Mouse (Mus musculus) E14TG2a.4 (cell line): Measurements from ENCODE around the gene Eci3.
A peak's percentile ranks its signal among the peaks of the same experiment; 100 is the strongest.
"Not testable (repeated sequence)": the region's sequence is repeated elsewhere in the genome, so short reads cannot be mapped to it uniquely, and the experiment has no call there.

Experiments
- H3K27me3 ChIP-seq: 2 replicates; pipeline ENCODE4 v1.6.1; 2014; ENCODE audit warnings: low read length, control low read depth; ENCODE audit not compliant: insufficient read depth
- H3K36me3 ChIP-seq: 2 replicates; pipeline ENCODE4 v1.6.1; 2014; ENCODE audit warnings: low read length, control low read depth; ENCODE audit not compliant: insufficient read depth
- H3K4me1 ChIP-seq: replicated peaks from 2 replicates; pipeline ENCODE4 v1.6.1; 2014; ENCODE audit warnings: low read depth, low read length, control low read depth
- H3K4me3 ChIP-seq: replicated peaks from 2 replicates; pipeline ENCODE4 v1.5.1; 2014; ENCODE audit warnings: mild to moderate bottlenecking, low read length
- H3K9me3 ChIP-seq: 2 replicates; pipeline ENCODE4 v1.6.1; 2014; ENCODE audit warnings: low read length, control low read depth
- CTCF ChIP-seq: conservative IDR thresholded peaks from 2 replicates; pipeline ENCODE4 v1.5.1; 2014; ENCODE audit warnings: low read length
- NANOG ChIP-seq: IDR thresholded peaks from 2 replicates; pipeline ENCODE4 v1.6.1; 2014; ENCODE audit warnings: borderline replicate concordance, low read length, mixed read lengths
- POU5F1 ChIP-seq: IDR thresholded peaks from 2 replicates; pipeline ENCODE4 v1.6.1; 2014; ENCODE audit warnings: low read length, borderline replicate concordance

The Eci3 gene

DNA sequence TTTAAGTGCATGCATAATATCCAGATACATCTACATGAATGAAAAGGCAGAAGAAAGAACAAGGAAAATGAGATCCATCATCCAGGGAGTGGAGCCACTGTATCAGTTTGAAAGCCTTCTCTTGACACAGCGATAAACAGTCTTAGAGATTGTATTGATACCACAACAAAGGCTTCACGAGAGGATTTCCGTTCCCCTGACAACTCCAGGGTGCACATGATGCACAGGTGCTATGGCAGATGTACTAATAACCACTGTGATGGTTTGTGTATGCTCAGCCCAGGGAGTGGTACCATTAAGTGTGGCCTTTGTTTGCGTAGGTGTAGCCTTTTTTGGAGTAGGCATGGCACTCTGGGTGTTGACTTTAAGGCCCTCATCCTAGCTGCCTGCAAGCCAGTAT, 6.7 kb downstream of the Eci3 start:
- TF ChIP-seq CTCF (no peak), POU5F1 (no peak), NANOG (no peak)
- Histone ChIP-seq H3K4me3 (no peak overlapping the region), H3K4me1 (peaks cover 39% of the 10 kb centered on the region), H3K36me3 (no peaks in the 10 kb centered on the region), H3K27me3 (no peaks in the 10 kb centered on the region), H3K9me3 (no peaks in the 10 kb centered on the region)

DNA sequence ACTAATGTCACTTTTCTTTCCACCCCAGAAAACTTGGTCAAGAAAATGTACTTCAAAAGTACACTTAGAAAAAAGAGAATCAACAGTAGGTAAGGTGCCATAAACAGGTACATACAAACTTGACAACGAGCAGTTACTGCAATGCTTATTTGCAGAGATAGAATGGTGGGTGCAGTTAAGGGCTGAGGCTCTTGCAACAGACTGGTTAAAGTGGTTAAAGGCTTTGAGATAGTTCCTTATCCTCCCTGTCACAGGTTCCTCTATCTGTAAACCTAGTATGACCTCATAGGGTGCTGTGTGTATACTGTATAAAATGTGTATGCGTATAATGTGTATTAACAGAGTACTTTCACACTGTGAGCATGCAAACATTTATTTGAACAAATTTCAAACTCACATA, 12.2 kb downstream of the Eci3 start:
- H3K36me3 ChIP-seq, H3K4me3 ChIP-seq, H3K4me1 ChIP-seq, H3K27me3 ChIP-seq, H3K9me3 ChIP-seq: not testable (repeated sequence)

DNA sequence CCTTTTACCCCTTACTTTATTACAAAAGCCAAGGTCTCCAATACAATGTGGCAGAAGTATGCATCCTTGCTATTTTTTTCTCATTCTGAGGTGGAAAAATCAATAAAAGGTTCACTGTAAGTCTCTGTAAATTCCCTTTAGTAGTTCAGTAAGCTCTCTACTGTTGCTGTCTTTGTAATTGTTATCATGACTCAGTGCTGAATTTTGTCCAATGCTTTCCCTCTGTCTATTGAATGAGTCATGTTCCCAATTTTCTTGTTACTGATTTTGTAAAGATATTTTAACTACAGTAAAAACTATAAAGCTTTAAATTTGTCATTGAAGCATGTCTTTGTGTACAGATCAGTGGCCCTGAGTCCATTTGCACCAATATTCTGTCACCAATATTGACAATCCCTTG, 21.2 kb downstream of the Eci3 start:
- Histone ChIP-seq H3K9me3 (no peaks in the 10 kb centered on the region), H3K27me3 (no peaks in the 10 kb centered on the region), H3K36me3 (no peaks in the 10 kb centered on the region), H3K4me3 (no peak overlapping the region), H3K4me1 (no peaks in the 10 kb centered on the region)
- no peak for TF ChIP-seq CTCF

DNA sequence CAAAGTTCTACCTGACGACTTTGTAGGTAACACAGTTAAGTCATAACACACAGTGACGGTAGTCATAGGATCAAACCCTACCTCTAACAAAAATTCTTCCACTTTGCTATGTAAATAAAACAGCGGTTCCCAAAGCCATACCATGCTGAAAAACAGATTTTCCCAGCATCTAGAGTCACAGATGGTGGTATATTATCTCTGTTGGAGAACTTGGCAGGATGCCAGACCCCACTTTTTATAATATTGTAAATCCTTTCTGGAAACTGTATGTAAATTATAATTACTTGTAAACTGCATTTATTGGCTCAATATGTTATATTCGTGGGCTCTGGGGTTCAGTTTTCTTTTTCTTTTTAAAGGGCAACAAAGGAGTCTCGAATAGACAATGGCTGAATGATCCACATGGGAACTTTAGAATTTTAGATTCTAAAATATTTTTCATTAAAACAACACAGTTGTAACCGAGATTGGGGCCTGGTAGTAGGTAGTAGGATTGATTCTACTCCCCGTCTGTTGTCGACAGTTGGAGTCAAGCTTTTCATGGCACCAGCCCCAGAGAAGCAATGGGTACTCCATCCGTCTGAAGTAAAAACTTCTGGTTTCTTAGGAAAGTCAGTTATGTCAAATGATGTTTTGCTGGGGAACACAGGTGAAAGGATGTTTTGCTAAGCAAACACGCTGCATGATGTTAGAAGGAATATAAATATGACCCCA, 28.5 kb downstream of the Eci3 start:
- H3K9me3 ChIP-seq, result no peaks in the 10 kb centered on the region
- H3K4me3 ChIP-seq, result no peak overlapping the region
- H3K4me1 ChIP-seq, result no peaks in the 10 kb centered on the region
- TF ChIP-seq CTCF, result no peak
- no peak for TF ChIP-seq POU5F1
- no peak for TF ChIP-seq NANOG
- H3K36me3 ChIP-seq, result no peaks in the 10 kb centered on the region
- H3K27me3 ChIP-seq, result no peaks in the 10 kb centered on the region; the same call in 1 of the 2 replicates

DNA sequence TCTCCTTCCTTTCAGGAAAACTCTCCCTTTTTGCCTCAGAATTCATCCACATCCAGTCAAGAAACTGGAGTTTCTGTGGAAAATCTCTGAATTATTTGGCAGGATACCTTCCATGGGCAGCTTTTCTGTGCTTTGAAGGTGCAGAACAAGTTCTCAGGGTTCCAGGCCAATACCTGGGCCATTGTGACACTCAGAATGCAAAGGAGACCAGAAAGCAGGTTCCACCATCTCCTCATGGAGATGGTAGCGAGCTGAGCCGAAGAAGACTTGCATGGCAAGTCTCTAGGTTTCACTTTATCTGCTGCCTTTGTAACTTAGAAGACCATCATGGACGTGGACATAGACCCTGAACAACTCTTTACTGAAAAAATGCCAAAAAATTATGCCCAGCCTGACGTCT, 39.4 kb downstream of the Eci3 start, which contains the start of the genes Fam217a and 4933417A18Rik:
Fam217a (minus strand) TSS at position 101 of the 400 bp plus-strand sequence.
4933417A18Rik (plus strand) TSS at position 200 of the 400 bp plus-strand sequence.
- TF ChIP-seq NANOG (no peak), CTCF (no peak), POU5F1 (no peak)
- Histone ChIP-seq H3K27me3 (no peaks in the 10 kb centered on the region), H3K36me3 (no peaks in the 10 kb centered on the region)

DNA sequence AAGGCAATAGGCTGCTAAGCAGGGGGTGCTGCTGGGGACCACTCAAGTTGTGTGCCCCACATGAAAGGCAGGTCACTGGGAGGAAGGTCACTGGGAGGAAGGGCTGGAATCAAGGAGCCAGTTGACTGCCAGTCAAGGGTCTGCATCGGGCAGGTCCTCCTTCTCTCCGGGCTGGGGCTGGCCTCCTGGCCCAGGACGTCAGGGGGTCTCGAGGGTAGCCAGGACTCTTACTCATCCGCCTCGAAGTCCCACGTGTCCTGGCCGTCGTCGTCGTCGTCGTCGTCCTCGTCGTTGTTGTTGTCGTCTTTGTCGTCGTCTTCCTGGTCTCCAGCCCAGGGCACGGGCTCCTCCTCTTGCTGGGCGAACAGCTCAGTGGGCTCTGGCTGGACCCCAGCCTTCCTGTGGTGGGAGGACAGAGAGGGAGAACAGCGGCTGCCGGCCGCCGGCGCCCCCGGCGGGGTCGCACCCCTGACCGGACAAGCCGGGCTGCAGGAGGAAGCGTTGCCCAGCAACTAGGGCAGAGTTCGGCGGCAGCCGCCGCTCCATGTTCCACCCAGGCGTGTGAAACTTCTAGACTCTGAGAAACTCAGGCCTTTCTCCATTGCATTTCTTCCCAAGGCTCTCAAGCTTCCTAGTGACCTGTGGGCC, 47.0 kb downstream of the Eci3 start:
- peak overlapping the region; percentile 55 for H3K4me3 ChIP-seq
- H3K9me3 ChIP-seq, result no peaks in the 10 kb centered on the region
- no peak for TF ChIP-seq CTCF
- TF ChIP-seq NANOG, result no peak
- TF ChIP-seq POU5F1, result no peak
- H3K4me1 ChIP-seq, result peaks cover 29% of the 10 kb centered on the region
- H3K27me3 ChIP-seq, result peaks cover 17% of the 10 kb centered on the region
- no peaks in the 10 kb centered on the region for H3K36me3 ChIP-seq

More for the DNA sequence above, 39.4 kb downstream of the Eci3 start, which contains the start of the genes Fam217a and 4933417A18Rik:
- H3K9me3 ChIP-seq, result no peaks in the 10 kb centered on the region
- H3K4me1 ChIP-seq, result peaks cover 50% of the 10 kb centered on the region
- H3K4me3 ChIP-seq, result no peak within 1 kb of the TSS

DNA sequence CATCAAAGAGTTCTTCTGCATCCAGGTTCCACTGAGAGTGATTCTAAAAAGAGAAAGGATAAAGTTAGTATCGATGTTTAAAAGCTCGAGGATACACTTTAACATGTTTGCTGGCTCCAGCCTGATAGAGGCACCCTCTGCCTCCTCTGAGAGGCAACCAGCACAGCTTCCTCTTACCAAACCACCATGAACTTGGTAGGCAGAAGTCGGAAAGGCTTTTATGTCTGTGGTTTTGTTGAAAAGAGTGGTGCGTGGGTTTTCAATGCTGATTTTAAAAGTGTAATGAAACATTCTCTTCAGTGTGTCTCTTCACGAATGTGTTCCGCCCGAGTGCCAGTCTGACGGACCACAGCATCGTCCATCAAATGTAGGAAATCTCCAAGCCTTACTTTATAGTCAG, 49.0 kb downstream of the Eci3 start:
- TF ChIP-seq CTCF (no peak), NANOG (no peak), POU5F1 (no peak)
- peaks cover 17% of the 10 kb centered on the region for H3K27me3 ChIP-seq
- H3K9me3 ChIP-seq, result no peaks in the 10 kb centered on the region
- H3K4me3 ChIP-seq, result no peak overlapping the region
- no peaks in the 10 kb centered on the region for H3K36me3 ChIP-seq
- H3K4me1 ChIP-seq, result peaks cover 17% of the 10 kb centered on the region
